Mouse (Mus musculus) cerebellum, adult 8-10 months (tissue): ENCODE measurements around the gene Slc16a7.

ENCODE experiments used
- DNase-seq: peaks from one replicate; pipeline ENCODE4 v3.0.0; 2022

Slc16a7 gene

GRCm38 (mm10) chr10:125388876-125389786 is at the start of gene Slc16a7:
TSS of gene Slc16a7 (minus strand) at chr10:125389465.
- DNase-seq: peak; percentile 91

DNA sequence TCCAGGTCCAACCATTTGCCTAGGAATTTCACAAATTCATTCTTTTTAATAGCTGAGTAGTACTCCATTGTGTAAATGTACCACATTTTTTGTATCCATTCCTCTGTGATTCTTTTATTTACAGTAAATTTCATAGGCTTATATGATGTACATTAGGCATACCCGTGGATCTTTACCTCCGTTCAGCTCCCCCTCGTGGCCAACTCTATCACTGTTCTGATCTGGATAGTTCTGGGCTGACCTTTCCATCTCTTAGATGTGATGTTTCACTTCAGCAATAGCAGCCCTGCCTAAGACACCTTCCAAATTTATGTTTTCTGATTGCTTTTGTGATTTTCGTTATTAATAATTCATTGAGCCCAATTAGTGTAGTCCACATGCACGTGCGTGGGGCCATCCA is 29.5 kb upstream of the Slc16a7 start:
- DNase-seq: no peak

DNA sequence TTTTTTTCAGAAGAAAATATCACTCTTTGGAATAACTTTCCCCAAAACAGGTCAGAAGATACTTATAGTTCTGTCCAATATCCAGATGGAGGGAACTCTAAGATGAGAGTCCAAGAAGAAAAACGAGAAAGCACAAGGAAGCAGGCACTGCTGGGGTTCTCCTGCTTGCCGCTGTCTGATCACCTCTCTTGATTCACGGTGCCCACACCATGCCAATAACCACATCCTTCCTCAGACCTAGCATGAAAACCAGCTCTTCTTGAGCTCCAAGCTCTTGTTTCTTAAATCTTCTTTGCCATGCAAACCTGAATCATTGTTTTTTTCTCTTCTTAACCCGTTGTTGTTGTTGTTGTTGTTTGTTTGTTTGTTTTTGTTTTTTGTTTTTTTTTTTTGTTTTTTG is 10.5 kb upstream of the Slc16a7 start:
- no peak for DNase-seq

GRCm38 (mm10) chr10:125390011-125390410 is 746 bp upstream of the Slc16a7 start:
- no peak for DNase-seq

DNA sequence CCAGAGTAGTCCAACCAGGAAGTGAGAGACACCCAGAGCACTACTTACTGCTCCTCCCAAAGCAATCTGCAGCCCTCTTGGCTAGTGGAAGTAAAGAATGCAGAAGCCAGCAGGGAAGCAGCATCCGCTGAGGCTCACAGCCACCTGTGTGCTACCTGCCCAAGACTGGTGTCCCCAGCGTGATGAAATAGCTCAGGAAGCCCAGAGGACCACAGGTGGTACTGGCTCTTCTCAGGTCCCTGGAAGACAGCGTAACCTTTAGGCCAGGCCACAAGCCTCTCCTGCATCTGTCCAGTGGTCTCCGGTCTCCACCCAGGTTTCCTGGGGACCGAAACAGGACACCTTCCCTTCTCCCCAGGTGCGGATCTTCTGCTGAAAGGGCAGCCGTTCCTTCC is 787 bp downstream of the Slc16a7 start:
- peak; percentile 47 for DNase-seq

DNA sequence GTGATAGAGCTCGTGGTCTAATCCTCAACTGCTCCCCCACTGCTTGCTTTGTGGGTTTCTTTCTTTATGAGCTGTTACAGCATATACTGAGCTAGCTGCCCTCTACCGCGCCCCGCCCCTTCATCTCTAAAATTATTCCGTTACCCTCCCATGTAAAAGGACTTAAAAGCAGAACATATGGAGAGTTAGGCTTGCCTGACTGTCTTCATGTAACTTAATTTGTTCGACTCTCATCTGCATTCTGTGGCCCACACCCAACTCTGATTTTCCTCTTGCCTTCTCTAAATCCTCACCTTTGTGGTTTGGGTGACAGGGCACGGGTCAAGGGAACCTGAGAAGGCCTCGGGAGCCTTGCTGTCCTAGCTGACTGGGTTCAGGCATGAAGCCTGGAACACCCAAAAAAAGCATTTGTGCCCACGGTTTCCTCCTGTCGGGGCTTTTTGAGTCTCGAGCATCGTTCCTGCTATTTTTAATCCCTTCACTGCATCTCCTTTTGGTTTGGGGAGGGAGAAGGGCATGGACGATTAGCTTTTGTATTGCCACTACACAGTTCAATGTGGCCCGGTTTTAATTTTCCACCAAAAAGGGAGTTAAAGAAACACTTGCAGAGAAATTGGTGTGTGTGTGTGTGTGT is 1.4 kb downstream of the Slc16a7 start:
- no peak for DNase-seq

GRCm38 (mm10) chr10:125375526-125375925 is 13.7 kb downstream of the Slc16a7 start:
- DNase-seq: no peak

- no peak for DNase-seq
Measured at GRCm38 (mm10) chr10:125372666-125373065, 16.6 kb downstream of the Slc16a7 start.

- no peak for DNase-seq
Measured at GRCm38 (mm10) chr10:125371451-125371850, 17.8 kb downstream of the Slc16a7 start.

GRCm38 (mm10) chr10:125370037-125370610 is 19.1 kb downstream of the Slc16a7 start:
- DNase-seq: no peak

DNA sequence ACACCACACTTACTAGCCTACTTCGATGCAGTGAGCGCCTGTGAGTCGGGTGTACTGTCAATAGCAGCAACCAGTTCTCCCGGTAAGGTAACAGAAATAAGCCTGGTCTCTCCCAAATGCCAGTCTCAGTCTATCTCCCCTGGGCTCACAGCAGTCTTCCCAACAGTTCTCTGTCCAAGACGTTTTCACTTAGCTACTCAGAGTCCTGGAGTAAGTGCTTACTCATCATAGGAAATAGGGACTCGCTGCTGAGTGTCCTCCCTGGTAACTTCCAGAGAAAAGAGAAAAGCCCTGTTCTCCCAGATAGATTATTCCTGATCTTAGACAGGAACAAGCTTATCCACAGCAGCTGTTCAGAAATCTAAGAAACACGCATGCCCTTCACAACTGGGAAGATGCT is 30.8 kb downstream of the Slc16a7 start:
- no peak for DNase-seq

DNA sequence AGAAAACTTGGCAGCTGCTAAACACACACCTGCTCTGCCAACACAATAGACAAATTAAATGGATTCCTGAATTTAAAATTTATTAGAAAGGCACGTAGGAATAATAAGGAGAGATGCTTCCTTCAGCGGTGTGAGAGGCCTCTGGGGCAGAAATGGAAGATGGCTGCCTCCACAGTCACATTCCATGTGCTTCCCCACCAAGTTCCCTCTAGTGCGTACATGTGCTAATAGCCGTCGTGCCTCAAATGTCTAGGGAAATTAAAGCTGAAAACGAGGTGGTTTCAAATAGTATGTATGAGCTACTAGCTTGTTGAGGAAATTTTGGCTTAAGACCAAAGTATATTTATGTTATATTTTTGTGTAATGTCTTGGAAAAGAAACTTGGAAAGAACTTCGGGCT is 36.5 kb downstream of the Slc16a7 start:
- no peak for DNase-seq

GRCm38 (mm10) chr10:125348171-125348570 is 41.1 kb downstream of the Slc16a7 start:
- no peak for DNase-seq

GRCm38 (mm10) chr10:125347149-125347548 is 42.1 kb downstream of the Slc16a7 start:
- no peak for DNase-seq

GRCm38 (mm10) chr10:125346364-125346763 is 42.9 kb downstream of the Slc16a7 start:
- DNase-seq: no peak

GRCm38 (mm10) chr10:125345583-125345982 is 43.7 kb downstream of the Slc16a7 start:
- no peak for DNase-seq

GRCm38 (mm10) chr10:125342204-125342603 is 47.1 kb downstream of the Slc16a7 start:
- no peak for DNase-seq

DNA sequence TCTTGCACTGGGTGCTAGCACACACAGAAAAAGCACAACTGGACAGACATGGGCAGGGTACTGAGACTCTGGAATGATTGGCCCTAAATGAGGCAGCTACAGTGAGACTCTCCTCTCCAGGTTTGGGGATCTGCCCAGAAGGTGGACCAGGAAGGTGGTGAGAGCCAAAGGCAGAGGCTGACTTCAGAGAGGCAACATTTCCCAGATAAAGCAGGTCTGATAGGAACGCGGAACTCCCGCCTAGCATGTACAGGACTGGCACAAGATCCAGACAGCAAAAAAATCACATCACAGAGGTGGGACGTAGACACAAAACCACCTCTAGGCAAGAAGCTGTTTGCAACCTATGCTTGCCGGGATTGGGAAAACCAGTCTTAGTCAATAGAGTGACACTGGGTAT is 55.5 kb downstream of the Slc16a7 start:
- no peak for DNase-seq

DNA sequence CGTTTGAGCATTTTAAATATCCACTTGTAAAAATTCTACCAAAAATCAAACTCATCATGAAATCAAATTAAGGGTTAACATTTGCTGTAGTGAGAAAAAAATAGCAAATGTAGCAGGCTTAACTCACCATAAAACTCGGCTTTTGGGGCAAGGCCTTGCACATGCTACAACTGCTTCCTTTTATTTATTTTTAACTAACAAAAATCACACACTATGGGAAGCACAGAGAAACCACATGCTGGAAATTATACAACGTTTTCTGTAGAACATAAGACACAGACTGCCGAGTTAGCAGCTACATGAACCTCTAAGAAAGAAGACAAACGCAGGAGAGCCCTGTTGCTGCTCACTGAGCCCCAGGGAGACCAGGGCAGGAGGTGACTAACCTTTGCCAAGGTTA is 57.9 kb downstream of the Slc16a7 start:
- no peak for DNase-seq

DNA sequence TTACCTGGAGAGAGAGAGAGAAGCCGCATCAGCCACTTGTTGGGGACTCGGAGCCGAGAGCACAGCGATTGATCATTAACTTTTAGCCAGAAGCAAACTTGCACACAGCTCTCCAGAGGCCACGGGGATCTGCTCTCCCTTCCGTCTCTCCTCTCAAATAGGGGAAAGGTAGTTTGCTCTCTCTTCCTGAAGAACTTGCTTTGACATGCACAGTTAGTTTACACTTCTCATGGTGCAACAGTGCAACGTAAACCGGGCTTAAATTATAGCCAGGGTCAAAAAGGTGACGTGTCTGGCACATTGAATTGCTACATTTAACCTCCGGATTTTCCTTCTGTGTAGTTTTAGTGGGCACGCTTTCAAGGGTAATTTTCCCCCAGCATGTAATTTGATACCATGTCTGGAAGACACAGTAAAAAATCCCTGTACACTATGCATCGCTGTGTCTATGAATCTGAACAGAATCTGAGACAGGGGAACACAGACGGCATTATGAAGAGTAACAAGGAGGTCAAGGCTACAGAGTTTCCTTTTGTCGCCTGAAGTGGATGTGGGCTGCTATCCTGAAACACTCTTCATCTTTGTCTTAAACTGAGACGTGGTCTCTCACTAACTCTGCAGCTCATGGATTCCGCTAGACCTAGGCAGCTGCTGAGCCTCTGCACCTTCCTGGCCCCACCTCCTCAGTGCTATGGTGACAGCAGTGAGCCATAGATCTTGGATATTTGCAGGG is 60.8 kb downstream of the Slc16a7 start:
- DNase-seq: no peak

GRCm38 (mm10) chr10:125324871-125325565 is 64.2 kb downstream of the Slc16a7 start:
- no peak for DNase-seq

GRCm38 (mm10) chr10:125324149-125324834 is 65.0 kb downstream of the Slc16a7 start:
- DNase-seq: no peak
